Mouse (Mus musculus) retina, postnatal 7 days (tissue): Measurements from ENCODE around the gene Glt1d1.

Experiments
- DNase-seq: peaks from one replicate; pipeline ENCODE4 v3.0.0-alpha.2; 2012; ENCODE audit warnings: low read depth, low spot score

The Glt1d1 gene

GRCm38 (mm10) chr5:127631671-127632070 lies 391 bp upstream of the Glt1d1 start:
- DNase-seq, result no peak

- DNase-seq, result no peak
Observed at GRCm38 (mm10) chr5:127633188-127633587, 1.1 kb downstream of the Glt1d1 start.

DNA sequence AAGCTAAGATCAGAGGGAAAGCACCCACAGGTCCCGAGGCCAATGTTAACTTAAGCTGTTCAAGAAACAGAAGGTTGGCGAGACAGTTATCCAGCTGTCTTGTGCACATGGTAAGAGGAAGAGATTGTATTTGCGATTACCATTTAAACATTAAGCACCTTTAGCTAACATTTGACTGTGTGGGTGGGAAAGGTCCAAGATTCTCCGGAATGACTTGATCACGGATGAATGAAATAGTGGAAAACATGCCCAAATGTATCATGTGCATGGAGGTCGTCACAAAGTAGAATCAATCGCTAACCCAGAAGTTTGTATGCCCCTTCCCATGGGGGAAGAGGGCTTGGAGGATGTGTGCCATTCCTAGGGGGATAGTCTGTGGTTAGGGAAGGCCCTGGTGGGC lies 1.6 kb downstream of the Glt1d1 start:
- DNase-seq, result no peak

GRCm38 (mm10) chr5:127637622-127638021 lies 5.6 kb downstream of the Glt1d1 start:
- DNase-seq, result no peak

GRCm38 (mm10) chr5:127638177-127638576 lies 6.1 kb downstream of the Glt1d1 start:
- DNase-seq, result no peak

DNA sequence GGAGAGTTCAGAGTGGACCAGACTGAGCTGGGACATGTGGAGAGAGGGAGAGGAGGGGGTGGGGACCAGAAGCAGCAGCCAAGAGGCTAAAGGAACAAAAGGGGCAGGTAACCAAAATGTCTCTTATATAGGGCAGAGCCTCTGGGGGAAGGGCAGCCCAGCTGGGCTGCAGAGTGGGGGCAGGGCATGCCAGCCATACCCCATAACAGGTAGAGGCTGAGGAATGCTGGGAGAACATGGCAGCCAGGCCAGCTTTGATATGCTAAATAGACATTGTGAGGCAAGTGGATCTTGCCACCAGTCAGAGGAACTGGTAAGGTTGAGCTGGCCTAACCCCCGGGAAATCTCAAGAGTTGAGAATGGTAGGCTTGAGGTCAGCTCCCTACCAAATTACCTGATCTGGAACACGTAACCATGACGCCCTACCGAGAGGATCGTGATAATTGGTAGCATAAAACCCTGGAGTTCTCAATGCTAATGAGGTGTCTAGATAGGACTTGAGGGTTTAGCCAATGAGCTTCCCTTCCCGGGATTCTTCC lies 7.1 kb downstream of the Glt1d1 start:
- no peak for DNase-seq

DNA sequence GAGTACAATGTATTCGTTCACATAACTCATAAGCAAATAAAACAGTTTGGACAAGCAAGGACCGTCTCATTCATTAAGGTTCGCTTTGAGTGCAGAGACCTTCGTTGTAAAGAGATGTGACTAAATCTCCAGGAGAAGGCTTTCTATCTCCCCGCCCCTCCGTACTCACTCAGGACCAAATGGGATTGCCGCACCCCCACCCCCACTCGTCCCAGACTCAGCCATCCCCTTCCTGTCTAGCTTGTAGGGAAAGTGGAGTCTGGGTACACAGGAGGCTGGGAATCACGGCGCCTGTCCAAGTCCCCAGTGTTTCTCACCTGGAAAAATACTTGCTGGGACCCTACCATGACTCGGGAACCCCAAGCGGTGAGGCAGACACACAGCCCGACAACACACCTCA lies 7.6 kb downstream of the Glt1d1 start:
- DNase-seq, result no peak

DNA sequence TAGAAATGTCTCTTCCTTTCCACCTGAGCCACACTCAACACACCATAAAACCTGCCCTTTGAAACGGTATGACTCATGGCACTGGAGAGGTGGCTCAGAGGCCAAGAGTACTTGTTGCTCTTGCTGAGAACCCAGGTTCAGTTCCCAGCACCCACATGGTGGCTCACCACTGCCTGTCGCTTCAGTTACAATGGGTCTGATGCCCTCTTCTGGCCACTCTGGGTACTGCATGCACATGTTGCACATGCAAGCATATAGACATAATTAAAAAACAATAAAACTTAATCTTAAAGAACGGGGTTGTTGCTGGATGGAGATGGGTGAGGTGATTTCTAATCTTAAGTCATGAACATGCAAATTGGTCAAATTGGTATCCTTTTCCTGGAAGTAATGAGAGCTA lies 8.3 kb downstream of the Glt1d1 start:
- DNase-seq, result no peak

DNA sequence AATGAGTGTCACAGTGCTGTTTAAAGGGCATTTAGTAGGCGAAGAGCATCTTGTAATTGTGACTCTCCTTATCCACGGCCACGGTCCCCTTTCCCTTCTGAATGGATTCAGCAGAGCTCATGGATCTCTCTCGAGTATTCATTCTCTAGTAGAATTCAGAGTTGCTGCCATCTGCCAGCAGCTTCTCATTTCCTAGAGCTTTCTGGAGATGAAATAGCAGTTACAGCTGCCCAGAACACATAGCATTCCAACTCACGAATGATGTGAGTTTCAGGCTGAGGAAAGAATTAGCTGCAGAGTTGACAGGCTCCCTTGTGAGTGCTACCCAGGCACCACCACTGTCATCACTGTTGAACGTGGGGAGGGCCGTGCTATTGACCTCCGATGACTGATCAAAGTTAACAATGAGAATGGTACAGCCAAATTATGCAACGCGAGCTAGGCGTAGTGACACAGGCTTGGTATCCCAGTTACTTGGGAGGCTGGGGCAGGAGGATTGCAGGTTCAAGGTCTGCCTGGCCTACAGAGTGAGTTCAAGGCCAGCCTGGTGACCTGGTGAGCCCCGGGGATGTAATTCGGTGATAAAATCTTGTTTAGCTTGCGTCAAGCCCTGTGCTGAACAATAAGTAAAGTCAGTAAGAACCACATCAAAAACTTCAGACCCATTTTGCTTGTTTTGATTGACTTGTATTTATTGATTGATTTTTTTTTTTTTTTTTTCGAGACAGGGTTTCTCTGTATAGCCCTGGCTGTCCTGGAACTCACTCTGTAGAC lies 9.3 kb downstream of the Glt1d1 start:
- no peak for DNase-seq

DNA sequence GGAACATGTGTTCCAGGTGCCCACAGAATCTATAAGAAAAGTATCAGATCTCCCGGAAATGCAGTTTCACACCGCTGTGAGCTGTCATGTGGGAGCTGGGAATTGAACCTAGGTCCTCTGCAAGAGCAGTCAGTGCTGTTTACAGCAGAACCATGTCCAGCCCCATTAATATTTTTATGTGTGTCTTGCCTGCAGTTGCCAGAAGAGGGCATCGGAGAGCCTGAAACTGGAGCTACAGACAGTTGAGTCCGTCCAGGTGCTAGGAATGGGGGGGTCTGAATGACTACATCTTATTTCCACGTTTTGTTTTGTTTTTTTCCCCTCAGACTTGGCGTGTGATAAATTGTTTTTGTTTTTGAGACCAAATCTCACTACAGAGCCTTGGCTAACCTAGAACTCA lies 16.0 kb downstream of the Glt1d1 start:
- no peak for DNase-seq

- no peak for DNase-seq
Observed at GRCm38 (mm10) chr5:127649077-127649476, 17.0 kb downstream of the Glt1d1 start.

- DNase-seq, result no peak
Observed at GRCm38 (mm10) chr5:127658257-127658656, 26.2 kb downstream of the Glt1d1 start.

DNA sequence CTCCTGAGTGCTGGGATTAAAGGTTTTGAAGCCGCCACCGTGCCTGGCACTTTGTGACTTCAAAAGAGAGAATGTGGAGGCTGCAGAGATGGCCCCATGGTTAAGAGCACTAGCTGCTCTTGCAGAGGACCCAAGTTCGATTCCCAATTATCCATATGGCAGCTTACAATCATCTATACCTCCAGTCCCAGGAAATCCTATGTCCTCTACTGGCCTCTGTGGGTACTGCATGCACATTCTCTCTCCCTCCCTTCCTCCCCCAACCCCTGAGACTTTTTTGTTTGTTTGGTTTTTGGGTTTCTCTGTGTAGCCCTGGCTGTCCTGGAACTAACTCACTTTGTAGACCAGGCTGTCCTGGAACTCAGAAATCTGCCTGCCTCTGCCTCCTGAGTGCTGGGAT lies 27.2 kb downstream of the Glt1d1 start:
- DNase-seq, result no peak

GRCm38 (mm10) chr5:127660267-127660666 lies 28.2 kb downstream of the Glt1d1 start:
- no peak for DNase-seq

GRCm38 (mm10) chr5:127660979-127661378 lies 28.9 kb downstream of the Glt1d1 start:
- DNase-seq, result no peak

- DNase-seq, result no peak
Observed at GRCm38 (mm10) chr5:127673913-127674312, 41.9 kb downstream of the Glt1d1 start.

DNA sequence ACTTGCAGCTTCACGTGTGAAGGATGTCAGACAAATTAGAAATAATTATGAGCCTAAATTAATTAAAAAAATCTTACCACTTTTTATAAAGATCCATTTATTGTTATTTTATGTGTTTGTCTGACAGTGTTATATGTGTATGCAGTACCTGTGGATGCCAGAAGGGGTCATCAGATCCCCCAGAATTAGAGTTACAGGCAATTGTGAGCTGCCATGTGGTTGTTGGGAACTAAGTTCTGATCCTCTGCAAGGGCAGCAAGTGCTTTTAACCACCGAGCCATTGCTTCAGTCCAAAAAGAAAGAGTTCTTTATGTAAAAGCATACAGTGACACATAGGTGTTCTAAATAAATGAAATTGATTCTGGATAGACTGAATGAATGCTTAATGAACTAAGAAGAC lies 45.5 kb downstream of the Glt1d1 start:
- DNase-seq, result no peak

DNA sequence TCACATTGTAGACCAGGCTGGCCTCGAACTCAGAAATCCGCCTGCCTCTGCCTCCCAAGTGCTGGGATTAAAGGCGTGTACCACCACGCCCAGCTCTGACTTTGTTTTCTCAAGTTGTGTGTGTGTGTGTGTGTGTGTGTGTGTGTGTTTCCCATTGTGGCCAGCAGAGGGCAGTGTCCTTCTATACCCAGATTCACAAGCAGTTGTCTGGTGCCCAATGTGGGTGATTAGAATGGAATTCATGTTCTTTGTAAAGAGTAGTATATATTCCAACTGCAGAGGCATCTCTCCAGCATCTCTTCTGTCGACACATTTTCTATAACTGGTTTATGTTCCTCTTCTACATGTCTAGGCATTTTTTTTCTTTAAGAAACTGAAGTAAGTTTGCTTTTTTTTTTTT lies 46.4 kb downstream of the Glt1d1 start:
- no peak for DNase-seq

DNA sequence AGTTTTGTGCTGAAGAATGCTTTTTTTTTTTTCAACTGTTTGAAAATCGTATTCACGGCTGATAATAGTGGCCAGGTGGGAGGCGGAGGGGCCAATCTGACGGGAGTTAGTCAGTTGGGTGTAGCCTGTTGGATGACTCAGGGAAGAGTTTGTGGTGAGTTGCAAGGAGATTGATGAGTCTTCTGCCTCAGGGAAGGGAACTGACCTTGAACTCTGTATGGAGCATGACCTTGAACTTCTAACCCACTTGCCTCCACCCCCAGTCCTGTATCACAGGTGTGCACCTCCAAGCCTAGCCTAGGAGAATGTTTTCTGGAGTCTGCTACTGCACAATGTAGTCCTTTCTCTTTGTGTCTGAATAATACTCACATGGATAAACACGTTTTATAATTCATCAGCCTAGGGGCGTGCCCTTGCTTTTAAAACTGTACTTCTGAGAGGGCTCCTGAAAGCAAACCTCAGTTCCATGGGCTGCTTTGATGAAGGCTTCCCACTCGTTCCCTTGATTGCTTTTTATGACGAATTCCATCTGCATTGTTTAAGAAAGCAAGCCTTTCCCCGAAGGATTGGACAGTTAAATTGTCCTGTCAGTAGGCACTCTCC lies 56.6 kb downstream of the Glt1d1 start:
- DNase-seq, result no peak

DNA sequence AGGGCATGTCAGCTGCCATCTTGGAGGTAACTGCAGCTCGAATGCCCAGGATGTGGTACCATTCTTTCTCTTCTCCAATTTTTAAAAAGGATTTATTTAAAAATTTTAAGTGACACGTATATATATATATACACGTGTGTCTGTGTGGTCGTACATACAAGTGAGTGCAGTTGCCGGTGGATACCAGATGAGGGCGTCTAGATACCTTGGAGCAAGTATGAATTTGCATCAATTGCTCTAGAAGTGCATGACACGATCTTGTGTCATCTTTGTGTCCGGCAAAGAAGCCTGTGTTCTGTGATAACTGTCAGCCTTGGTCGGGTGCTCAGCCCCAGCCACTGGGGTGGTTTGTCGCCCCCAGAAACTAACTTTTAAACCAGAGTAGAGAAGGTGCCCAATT lies 59.0 kb downstream of the Glt1d1 start:
- no peak for DNase-seq

GRCm38 (mm10) chr5:127691581-127691980 lies 59.5 kb downstream of the Glt1d1 start:
- DNase-seq, result no peak

DNA sequence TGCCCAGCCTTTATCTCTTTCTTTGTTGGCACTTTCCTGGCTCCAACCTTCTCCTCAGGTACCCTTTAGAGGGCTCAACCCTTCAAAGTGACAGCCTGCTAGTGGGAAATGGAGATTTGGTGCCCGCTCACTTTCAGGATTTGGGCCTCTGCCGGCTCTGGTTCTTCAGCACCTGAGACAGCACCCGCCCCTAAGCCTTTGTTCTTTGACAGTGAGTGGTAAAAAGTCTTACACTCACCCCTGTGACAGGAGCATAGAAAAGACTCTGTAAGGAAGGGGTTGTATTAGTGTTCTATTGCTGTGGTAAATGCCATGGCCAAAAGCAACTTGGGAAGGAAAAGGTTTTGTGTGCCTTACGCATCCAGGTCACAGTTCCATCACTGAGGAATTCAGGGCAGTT lies 63.8 kb downstream of the Glt1d1 start:
- DNase-seq, result no peak

GRCm38 (mm10) chr5:127696602-127697001 lies 64.5 kb downstream of the Glt1d1 start:
- DNase-seq, result no peak
